Mouse (Mus musculus): ENCODE data around the gene Rpl32.

Rpl32 gene

DNA sequence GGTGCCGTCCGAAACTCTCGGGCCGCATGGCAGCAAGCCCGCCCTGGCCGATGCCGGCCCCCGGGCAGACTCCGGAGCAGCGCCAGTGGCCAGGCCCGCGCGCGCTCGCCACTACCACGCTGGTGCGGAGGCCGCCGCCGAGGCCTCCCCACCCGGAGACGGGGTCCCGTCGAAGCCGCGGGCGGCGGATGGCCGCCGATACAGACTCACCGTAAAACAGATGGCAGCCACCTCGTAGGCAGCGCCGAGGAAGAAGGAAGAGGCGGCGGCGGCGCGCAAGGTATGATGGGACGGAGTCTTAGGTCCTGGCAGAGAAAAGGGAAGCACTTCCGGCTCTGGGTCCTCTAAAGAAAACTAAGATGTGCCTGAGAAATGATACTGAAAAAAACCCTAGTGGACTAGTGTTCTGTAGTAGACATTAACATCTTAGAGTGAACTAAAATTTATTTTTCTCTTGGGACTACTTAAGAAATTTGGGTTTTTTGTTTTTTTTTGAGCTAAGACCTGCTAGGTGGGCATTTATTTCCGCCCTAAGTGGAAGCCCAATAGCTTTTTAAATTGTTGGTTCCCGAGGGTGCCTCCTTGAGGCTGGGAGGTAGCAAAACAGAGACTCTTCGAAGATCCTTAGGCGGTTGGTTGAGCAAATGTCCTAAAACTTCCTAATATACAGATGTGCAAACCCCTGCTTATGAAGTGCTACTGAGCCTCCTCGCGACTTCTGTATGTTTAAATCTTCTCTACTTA lies at the start of gene Rpl32:
Rpl32 (minus strand) TSS at position 260 of the 744 bp plus-strand sequence.
- peak; percentile 90 to 93 for DNase-seq

GRCm38 (mm10) chr6:115856361-115856745 lies 47.8 kb upstream of the Rpl32 start:
- peak; percentile 35 to 61 for DNase-seq

GRCm38 (mm10) chr6:115855733-115856360 lies 47.3 kb upstream of the Rpl32 start:
- DNase-seq: peak; percentile 22 to 66

DNA sequence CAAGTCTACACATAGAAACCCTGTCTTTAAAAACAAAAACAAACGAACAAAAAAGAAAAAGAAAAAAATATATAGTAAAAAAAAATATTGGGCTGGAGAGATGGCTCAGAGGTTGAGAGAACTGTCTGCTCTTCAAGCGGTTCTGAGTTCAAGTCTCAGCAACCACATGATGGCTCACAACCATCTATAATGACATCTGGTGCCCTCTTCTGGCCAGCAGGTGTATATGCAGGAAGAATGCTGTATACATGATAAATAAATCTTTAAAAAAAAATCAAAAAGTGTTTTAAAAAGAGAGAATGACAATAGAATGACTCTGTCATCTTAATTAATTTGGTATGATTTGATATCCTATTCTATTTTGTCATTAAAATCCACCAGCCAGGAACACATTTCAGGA lies 45.9 kb upstream of the Rpl32 start:
- peak in 1 of 2 experiments; percentile 36 for DNase-seq

DNA sequence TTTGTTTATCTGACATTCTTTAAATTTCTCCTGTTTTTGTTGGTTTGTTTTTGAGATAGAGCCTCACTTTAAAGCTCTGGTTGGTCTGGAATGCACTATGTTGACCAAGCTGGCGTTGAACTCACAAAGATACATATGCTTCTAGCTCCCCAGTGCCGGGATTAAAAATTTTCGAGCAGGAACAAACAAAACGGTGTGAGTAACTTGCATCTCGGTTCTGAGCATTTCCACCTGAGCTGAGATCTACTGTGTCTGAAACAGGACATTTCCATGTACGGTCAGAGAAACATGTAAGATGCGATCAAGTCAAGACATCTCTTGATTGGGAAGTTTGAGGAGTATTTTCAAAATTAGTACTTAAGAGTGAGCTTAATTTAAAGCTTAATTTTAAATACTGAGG lies 45.4 kb upstream of the Rpl32 start:
- no peak for DNase-seq

- DNase-seq: peak; percentile 99 to 100
Measured at GRCm38 (mm10) chr6:115853091-115853813, 44.7 kb upstream of the Rpl32 start, which contains the start of the genes Mbd4 and Ift122. TSS of gene Mbd4 (minus strand) at chr6:115853371. TSS of gene Ift122 (plus strand) at chr6:115853470.

DNA sequence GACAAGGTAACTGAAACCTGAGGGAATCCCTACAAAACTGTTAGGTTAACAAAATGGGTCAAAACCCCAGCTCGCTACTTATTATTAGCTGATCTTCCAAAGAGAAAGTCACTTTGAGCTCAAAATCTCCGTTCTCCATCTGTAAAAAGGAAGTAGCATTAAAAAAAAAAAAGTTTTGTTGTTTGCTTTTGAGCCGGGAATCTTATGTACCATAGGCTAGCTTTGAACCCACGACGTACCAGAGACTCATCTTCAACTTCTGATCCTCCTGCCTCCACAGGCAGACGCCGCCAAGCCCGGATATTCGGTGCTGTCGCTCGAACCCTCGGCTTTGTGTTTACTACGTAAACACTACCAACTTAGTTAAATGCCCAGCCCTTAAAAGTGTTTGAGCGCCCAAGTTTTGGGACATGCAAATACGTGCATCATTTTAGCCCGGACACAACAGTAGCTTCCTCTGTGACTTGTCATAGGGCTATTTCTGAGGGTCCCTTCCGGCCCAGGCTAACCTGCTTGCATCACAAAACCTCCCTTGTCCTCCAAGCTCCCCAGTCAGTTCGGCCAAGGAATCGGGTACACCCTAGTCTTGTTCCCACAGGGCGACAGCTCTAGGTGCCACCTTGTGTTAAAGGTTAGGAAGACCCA lies 44.0 kb upstream of the Rpl32 start:
- DNase-seq: no peak

DNA sequence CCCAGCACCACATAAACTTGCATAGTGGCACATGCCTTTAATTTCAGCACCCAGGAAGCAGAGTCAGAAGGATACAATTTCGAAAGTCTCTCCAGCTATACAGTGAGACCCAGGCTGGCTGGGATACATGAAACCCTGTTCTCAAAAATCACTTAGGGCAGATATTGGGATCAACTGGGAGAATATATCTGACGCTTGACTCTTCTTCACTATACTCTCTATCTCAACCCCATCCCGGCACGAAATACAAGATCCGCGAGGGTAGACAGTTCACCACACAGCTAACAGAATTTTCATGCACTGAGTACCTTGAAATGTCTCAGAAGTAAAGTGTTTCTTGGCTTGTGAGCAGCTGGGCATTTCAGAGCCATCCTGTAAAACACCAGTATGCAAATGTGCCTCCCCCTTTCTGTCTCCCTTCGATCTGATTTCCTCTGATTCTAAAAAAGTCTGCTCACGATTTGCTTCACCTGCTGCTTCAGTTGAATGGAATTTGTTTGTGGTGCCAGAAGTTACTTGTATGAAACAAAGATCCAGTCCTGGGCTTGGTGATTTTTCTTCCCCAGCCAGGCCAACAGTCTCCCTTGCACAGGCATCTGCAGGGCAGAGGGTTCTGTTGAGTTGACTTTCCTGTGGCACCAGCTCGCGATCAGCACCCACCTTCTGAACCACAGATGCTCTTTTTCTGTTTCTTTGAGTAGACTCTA lies 40.2 kb upstream of the Rpl32 start:
- no peak for DNase-seq

GRCm38 (mm10) chr6:115846640-115847411 lies 38.3 kb upstream of the Rpl32 start:
- DNase-seq: peak; percentile 77 to 82

DNA sequence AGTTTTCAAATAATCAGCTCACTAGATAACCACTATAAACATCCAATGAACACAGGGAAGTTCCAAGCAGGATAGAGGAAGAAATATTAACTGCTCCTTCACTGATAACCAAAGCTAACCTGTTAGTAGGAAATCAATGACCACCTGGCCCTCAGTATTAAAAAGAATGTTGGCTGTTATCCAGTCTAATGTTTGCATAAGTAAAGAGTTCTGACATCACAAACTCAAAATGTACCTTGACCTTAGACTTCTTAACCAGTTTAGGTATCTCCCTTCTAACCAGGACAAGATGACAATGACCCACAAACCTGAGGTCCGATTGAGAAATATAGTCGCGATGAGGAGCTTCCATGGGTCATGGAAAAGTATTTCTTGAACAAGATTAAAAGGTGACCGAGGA lies 36.5 kb upstream of the Rpl32 start:
- DNase-seq: no peak

DNA sequence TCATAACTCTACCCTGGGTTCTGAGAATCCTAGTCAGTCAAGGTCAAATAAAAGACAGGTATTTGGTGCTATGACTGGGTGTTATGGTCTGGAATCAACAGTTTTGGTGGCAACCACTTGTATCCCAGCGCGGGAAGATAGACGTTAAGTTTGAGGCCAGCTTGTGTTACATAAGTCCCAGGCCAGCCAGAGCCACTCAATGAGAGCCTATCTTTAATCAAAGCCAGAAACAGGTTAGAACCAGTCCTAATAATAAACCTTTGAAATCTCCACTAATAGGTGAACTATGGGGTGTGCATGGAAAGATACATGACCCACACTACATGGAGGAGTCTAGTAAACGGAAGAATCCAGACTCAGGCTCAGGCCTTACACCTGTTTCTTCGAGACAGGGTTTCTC lies 30.2 kb upstream of the Rpl32 start:
- DNase-seq: no peak

- peak; percentile 80 to 91 for DNase-seq
Measured at GRCm38 (mm10) chr6:115838161-115838597, 29.6 kb upstream of the Rpl32 start, which contains the start of gene Efcab12. TSS of gene Efcab12 (minus strand) at chr6:115838412.

- no peak for DNase-seq
Measured at GRCm38 (mm10) chr6:115833861-115834260, 25.3 kb upstream of the Rpl32 start.

GRCm38 (mm10) chr6:115832152-115832850 lies 23.8 kb upstream of the Rpl32 start:
- no peak for DNase-seq

DNA sequence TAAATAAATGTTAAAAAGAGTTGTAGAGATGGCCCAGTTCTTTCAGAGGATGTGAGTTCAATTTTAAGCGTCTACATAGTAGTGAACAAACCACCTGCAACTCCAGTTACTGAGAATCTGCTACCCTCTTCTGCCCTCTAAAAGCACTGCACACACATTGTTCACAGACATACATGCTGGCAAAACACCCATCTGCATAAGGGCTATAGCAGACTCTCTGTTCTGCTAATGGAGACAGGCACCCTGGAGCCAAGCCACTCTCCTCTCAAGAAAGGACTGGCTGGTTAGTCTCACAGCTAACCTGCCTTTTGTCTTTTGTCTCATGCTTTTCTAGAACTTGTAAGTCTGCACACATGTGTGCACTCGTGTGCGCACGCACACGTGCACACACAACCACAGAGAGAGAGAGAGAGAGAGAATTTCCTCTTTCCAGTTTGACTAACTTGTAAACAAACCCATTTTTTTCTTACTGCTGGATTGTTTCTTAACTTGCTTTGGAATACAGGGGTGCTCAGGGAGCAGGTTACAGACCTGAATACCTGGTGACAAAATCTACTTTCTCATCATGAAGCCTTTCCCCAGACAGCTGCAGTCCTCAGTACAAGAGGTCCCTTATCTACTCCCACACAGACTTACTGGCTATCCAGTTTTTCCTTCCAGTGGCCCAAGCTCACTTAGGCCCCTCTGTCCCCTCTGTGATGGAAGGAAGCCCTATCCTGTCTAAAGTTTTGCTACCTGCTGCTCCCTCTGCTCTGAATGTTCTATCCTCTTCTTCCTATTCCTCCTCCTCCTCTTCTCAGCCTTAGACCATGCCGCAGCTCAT lies 22.4 kb upstream of the Rpl32 start:
- DNase-seq: no peak

DNA sequence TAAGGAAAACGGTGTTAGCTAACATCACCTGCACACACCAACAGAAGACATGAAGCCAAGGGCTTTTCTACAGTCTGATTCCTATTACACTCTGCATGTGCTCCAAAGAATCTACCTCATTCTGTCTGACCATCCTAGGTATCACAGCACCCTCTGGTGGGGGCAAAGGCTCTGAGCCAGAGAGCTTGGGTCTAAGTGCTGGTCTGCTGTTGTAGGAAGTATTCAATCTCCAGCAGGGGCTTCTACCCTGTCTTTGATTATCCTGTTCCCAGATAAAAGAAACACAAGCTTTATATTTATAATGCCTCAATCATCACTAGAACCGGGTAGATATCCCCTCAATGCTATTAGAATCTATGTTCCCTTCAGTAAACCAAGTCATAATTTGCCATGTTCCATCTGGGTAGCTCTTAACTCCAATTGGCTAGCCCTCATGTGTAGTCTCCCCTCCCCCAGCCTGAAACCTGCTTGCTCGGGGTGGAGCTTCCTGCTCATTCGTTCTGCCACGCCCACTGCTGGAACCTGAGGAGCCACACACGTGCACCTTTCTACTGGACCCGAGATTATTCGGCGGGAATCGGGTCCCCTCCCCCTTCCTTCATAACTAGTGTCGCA lies 15.4 kb upstream of the Rpl32 start:
- DNase-seq: peak; percentile 66 to 74

- DNase-seq: no peak
Measured at GRCm38 (mm10) chr6:115821216-115821993, 12.9 kb upstream of the Rpl32 start.

- DNase-seq: no peak
Measured at GRCm38 (mm10) chr6:115818129-115818528, 9.6 kb upstream of the Rpl32 start.

DNA sequence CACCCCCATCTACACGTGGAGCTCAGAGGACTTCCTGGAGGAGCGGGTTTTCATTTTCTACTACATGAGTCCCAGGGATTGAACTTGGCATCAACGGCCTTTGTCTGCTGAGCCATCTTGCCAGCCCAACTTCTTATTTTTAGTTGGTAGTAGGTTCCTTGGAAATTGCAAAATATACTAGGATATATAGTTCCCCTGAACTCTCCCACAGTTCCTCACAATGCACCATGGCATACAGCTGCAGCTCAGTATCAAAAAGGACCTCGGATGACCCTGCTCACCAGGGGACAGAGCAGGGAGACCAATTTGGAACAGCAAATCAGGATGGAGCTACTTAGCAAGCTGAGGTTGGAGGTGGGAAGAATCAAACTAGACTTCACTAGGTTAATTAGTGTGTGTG lies 6.5 kb upstream of the Rpl32 start:
- DNase-seq: no peak

Measured in kidney, postnatal 25 days (tissue).